Mouse (Mus musculus) E14TG2a.4 (cell line): Measurements from ENCODE around the gene Trim67.

ENCODE experiments used
- H3K27me3 ChIP-seq: 2 replicates; pipeline ENCODE4 v1.6.1; 2014; ENCODE audit warnings: low read length, control low read depth; ENCODE audit not compliant: insufficient read depth
- H3K36me3 ChIP-seq: 2 replicates; pipeline ENCODE4 v1.6.1; 2014; ENCODE audit warnings: low read length, control low read depth; ENCODE audit not compliant: insufficient read depth
- H3K4me1 ChIP-seq: replicated peaks from 2 replicates; pipeline ENCODE4 v1.6.1; 2014; ENCODE audit warnings: low read depth, low read length, control low read depth
- H3K4me3 ChIP-seq: replicated peaks from 2 replicates; pipeline ENCODE4 v1.5.1; 2014; ENCODE audit warnings: mild to moderate bottlenecking, low read length
- H3K9me3 ChIP-seq: 2 replicates; pipeline ENCODE4 v1.6.1; 2014; ENCODE audit warnings: low read length, control low read depth
- CTCF ChIP-seq: conservative IDR thresholded peaks from 2 replicates; pipeline ENCODE4 v1.5.1; 2014; ENCODE audit warnings: low read length
- NANOG ChIP-seq: IDR thresholded peaks from 2 replicates; pipeline ENCODE4 v1.6.1; 2014; ENCODE audit warnings: borderline replicate concordance, low read length, mixed read lengths
- POU5F1 ChIP-seq: IDR thresholded peaks from 2 replicates; pipeline ENCODE4 v1.6.1; 2014; ENCODE audit warnings: low read length, borderline replicate concordance

Gene Trim67

DNA sequence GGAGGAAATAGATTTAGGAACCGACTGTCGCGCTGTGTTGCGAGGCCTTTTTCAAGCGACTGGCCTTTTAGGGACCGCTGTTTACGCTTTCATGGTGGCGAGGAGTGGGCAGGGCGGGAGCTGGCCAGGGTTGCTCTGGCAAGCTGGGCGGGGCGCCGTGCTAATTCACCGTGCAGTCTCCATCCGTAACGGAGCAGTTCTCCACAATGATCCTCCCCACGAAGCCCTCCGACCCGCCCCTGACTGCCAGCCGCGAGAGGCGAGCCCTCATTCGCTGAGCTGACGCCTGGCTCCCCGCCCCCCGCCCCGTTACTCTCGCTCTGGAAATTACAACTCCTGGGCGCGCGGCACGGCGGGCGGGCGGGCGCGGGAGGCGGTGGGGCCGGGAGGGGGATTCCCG lies at the start of gene Trim67:
Trim67 (plus strand) TSS at position 385 of the 400 bp plus-strand sequence.
- peaks cover 88% of the 10 kb centered on the region for H3K27me3 ChIP-seq
- no peaks in the 10 kb centered on the region for H3K36me3 ChIP-seq
- peaks cover 39% of the 10 kb centered on the region for H3K4me1 ChIP-seq
- no peak for TF ChIP-seq NANOG
- no peak for TF ChIP-seq POU5F1
- TF ChIP-seq CTCF, result no peak
- peak within 1 kb of the TSS; percentile 82 for H3K4me3 ChIP-seq
- H3K9me3 ChIP-seq, result no peaks in the 10 kb centered on the region

GRCm38 (mm10) chr8:124746661-124747060 lies 46.2 kb upstream of the Trim67 start:
- Histone ChIP-seq H3K9me3 (no peaks in the 10 kb centered on the region), H3K4me1 (peaks cover 33% of the 10 kb centered on the region), H3K27me3 (peaks cover 22% of the 10 kb centered on the region), H3K4me3 (no peak overlapping the region), H3K36me3 (no peaks in the 10 kb centered on the region)
- TF ChIP-seq CTCF, result no peak
- TF ChIP-seq POU5F1, result no peak
- TF ChIP-seq NANOG, result no peak

DNA sequence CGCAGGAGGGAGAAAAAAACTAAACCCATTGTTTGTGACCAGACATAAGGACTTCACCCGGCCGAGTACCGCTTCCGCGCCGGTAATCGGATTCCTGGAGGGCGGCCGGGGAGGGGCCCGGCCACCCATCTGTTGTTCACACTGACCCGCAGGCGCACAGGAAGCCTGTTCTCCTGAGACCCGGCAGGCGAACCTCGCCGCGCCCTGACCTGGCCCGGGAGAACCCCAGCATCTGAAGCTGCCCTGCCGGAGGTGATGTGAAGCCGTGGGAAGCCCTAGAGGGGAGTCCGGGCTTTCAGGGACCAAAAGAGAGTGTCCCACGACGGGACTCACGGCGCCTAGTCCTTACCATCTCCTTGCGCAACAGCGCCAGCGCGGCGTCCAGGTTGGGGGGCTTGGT lies 41.7 kb upstream of the Trim67 start:
- Histone ChIP-seq H3K36me3 (no peaks in the 10 kb centered on the region), H3K27me3 (peaks cover 52% of the 10 kb centered on the region)
- TF ChIP-seq NANOG (no peak), POU5F1 (no peak), CTCF (no peak)

GRCm38 (mm10) chr8:124751709-124752173 lies 41.2 kb upstream of the Trim67 start, which contains the start of gene Fam89a:
Fam89a (minus strand) TSS chr8:124751832.
- TF ChIP-seq POU5F1 (no peak), CTCF (no peak), NANOG (no peak)
- H3K27me3 ChIP-seq, result peaks cover 52% of the 10 kb centered on the region

More for the DNA sequence above, 41.7 kb upstream of the Trim67 start:
- peaks cover 41% of the 10 kb centered on the region for H3K4me1 ChIP-seq
- H3K9me3 ChIP-seq, result no peaks in the 10 kb centered on the region
- H3K4me3 ChIP-seq, result peak overlapping the region; percentile 89

DNA sequence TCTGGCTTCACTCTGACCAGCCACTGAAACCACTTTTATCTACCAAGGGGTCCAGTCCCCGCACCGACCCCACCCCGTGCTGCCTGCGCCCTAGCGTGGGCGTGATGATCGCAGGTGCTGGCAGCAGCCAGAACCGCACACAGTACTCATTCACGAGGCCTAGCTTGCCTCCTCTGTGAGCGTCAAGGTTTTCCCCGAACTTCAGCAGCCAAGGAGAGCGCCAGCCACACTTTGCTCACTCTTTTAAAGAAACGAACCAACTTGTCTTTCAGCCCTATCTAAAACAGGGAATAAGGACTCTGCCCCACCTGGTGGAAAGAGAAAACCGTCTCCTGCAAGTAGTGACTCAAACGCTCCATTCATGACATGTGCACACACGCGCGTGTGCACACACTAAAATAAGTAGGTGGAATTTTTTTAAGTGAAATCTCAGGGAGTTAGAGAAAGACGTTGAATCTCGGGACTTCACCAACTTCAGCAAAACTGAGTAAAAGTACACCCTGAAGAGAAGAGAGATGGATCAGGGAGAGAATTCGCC lies 40.5 kb upstream of the Trim67 start:
- Histone ChIP-seq H3K9me3 (no peaks in the 10 kb centered on the region), H3K36me3 (no peaks in the 10 kb centered on the region), H3K4me1 (peaks cover 44% of the 10 kb centered on the region), H3K27me3 (peaks cover 52% of the 10 kb centered on the region), H3K4me3 (peak overlapping the region; percentile 89)
- TF ChIP-seq POU5F1 (no peak), NANOG (no peak), CTCF (no peak)

More at GRCm38 (mm10) chr8:124751709-124752173, 41.2 kb upstream of the Trim67 start, which contains the start of gene Fam89a:
- peaks cover 41% of the 10 kb centered on the region for H3K4me1 ChIP-seq
- no peaks in the 10 kb centered on the region for H3K36me3 ChIP-seq
- H3K9me3 ChIP-seq, result no peaks in the 10 kb centered on the region
- peak within 1 kb of the TSS; percentile 89 for H3K4me3 ChIP-seq

- peaks cover 50% of the 10 kb centered on the region for H3K27me3 ChIP-seq
- no peaks in the 10 kb centered on the region for H3K36me3 ChIP-seq
- no peak overlapping the region for H3K4me3 ChIP-seq
- no peak for TF ChIP-seq NANOG
- TF ChIP-seq CTCF, result no peak
- no peak for TF ChIP-seq POU5F1
- H3K4me1 ChIP-seq, result peaks cover 55% of the 10 kb centered on the region
- H3K9me3 ChIP-seq, result no peaks in the 10 kb centered on the region
Measured at GRCm38 (mm10) chr8:124754101-124754791, 38.6 kb upstream of the Trim67 start.

DNA sequence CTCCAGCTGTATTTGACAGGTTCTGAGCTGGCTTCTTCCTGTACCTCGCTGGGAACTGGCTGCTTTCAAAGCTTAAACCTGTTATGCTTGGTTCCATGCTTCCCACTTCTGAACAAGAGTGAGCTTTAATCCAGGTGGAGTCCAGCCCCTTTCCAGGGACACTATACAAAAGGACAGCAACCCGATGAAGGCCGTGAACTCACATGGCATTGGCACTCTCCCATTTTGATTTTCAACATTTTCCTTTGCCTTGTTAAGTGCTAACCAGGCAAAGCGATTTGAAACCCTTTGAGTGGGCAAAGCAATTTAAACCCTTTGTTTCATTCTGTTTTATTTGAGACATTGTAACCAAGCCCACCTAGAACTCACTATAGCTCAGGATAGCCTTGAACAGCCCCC lies 38.1 kb upstream of the Trim67 start:
- Histone ChIP-seq H3K4me3 (no peak overlapping the region), H3K27me3 (peaks cover 45% of the 10 kb centered on the region), H3K9me3 (no peaks in the 10 kb centered on the region), H3K4me1 (peaks cover 55% of the 10 kb centered on the region), H3K36me3 (no peaks in the 10 kb centered on the region)
- TF ChIP-seq POU5F1 (no peak), CTCF (no peak), NANOG (no peak)

DNA sequence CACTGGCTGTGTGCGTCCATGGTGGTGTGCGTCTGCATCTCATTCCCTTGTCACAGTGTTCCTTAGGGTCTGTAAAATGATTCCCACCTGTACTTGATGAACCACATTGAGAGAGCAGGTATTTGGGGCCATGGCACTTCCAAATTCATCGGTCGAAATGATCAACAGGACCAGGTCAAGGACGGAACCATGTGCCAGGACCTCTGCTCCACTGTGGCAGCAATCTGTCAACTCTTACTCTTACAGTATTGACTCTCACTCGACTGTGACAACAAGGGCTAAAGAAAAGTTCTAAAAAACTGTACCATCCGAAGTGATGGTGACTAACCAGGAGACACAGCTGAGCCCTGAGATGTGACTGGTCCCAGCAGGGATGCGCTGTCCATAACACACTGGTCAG lies 37.4 kb upstream of the Trim67 start:
- peaks cover 6% of the 10 kb centered on the region for H3K9me3 ChIP-seq
- TF ChIP-seq CTCF, result no peak
- H3K36me3 ChIP-seq, result no peaks in the 10 kb centered on the region
- H3K27me3 ChIP-seq, result peaks cover 38% of the 10 kb centered on the region
- H3K4me3 ChIP-seq, result no peak overlapping the region
- peaks cover 49% of the 10 kb centered on the region for H3K4me1 ChIP-seq
